Mouse (Mus musculus): ENCODE measurements at regions not wholly inside any gene's neighbourhood (a gene's known extent, or its start where the extent isn't known, plus 50 kb on each side); places are given as distances from the start of the nearest gene placed in this dataset.

- no peak for TF ChIP-seq CTCF (IDR thresholded peaks at IDR 0.05; ENCODE audit: control insufficient read depth, insufficient read depth, insufficient read length)
- no peak for TF ChIP-seq MAX (IDR thresholded peaks at IDR 0.05)
- no peak for TF ChIP-seq MYOD1 (IDR thresholded peaks at IDR 0.05; ENCODE audit: control insufficient read depth, insufficient read length, low read depth)
- TF ChIP-seq MYOG (IDR thresholded peaks at IDR 0.05; ENCODE audit: control insufficient read depth, extremely low read depth, insufficient read length) = no peak
- TF ChIP-seq USF1 (IDR thresholded peaks at IDR 0.05; ENCODE audit: low read depth) = no peak
- TF ChIP-seq CEBPB (IDR thresholded peaks at IDR 0.05; ENCODE audit: low read depth) = no peak
Observed at GRCm38 (mm10) chr13:111911071-111911470, 102.3 kb upstream of the Map3k1 start.
